Mouse (Mus musculus) testis, postnatal 14 days (tissue): Measurements from ENCODE around the gene Cdc37.
"Not testable (repeated sequence)": the region's sequence is repeated elsewhere in the genome, so short reads cannot be mapped to it uniquely, and the experiment has no call there.

Experiments used
- DNase-seq: peaks from one replicate; pipeline ENCODE4 v3.0.0; 2021; ENCODE audit warnings: low spot score

The Cdc37 gene

GRCm38 (mm10) chr9:21149654-21150419, at the start of gene Cdc37:
TSS of gene Cdc37 (minus strand) at chr9:21149982.
- peak; percentile 93 for DNase-seq

GRCm38 (mm10) chr9:21198960-21199359, 49.2 kb upstream of the Cdc37 start:
- DNase-seq = no peak

- no peak for DNase-seq
Measured at GRCm38 (mm10) chr9:21197981-21198380, 48.2 kb upstream of the Cdc37 start.

DNA sequence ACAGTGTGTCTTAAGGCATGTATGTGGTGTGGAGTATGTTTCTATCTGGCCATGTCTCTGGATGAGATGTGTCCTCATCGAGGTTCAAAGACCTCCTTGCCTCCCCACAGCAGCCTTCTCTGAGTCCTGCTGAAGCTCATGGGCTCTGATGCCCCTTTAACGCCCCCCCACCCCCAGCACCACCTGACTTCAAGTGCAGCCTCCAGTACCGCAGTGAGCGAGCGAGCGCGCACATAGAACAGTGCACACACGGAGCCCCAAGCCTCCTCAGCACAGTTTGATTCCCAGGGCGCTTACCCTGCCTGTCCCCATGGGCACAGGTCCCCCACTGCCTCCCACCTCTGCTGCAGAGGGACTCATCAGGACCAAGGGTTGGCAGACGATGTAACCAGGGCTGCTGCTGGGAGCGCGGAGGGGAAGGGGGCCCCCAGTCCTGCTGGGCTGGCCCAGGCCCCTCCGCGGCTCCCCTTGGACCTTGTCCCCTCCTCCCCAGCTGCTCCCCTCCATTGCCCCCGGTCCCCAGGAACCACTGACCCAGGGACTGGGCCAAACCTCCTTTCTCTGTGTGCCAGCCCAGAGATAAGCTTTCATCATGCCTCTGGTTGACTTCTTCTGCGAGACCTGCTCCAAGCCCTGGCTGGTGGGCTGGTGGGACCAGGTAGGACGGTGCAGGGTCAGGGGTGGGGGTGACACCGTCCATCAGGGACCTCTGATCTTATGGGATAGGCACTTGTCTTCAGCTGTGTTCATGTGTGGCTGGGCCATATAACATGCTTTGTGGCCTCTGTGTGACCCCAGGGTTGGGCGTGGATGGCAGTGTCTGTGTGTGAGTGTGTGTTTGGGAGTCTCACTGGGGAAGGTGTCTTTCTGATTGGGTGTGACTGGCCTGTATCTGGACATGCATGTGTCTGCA, 47.0 kb upstream of the Cdc37 start:
- DNase-seq = no peak

DNA sequence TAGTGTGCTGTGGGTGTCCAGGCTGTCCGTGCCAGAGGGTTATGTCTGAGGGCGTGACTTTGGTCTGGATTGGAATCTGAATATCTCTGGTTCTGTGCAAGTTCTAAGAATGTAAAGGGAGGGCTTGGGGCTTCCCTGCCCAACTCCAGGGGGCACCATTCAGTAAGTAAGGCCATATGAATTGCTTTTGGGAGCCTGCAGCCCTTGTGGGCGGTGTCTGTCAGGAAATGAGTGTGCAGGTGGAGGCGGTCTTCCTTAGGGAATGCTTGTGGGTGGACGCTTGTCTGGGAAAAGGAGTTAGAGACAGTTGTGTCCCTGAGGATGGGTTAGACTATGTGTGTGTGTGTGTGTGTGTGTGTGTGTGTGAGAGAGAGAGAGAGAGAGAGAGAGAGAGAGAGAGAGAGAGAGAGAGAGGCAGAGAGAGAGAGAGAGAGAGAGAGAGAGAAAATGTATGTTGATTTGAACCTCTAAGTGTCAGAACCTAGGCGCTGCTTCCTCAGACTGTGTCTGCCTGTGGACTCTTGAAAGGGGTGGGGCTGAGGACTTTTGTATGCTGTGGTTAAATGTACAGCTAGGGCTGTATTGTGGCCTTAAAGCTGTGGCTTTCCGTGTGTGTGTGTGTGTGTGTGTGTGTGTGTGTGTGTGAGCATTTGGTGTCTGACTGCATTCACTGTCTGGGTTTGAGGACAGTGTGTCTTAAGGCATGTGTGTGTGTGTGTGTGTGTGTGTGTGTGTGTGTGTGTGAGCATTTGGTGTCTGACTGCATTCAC, 46.1 kb upstream of the Cdc37 start:
- DNase-seq = not testable (repeated sequence)

GRCm38 (mm10) chr9:21194787-21195493, 45.2 kb upstream of the Cdc37 start:
- no peak for DNase-seq

DNA sequence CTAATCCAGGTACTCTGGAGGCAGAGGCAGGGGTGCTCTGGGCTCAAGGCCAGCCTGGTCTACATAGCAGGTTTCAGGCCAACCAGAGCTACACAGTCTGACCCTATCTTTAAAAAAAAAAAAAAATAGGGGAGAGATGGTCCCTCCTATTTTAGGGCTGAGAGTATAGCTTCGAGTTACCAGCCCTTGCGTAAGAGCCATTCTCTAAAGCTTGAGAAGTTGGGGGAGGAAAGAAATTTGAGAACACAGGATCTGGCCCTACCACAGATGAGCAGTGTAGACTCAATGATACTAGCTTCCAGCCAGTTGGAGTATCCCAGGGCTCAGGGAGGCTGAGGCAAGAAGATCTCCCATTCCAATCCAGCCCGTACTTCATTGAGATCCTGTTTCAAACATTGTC, 44.0 kb upstream of the Cdc37 start:
- no peak for DNase-seq

DNA sequence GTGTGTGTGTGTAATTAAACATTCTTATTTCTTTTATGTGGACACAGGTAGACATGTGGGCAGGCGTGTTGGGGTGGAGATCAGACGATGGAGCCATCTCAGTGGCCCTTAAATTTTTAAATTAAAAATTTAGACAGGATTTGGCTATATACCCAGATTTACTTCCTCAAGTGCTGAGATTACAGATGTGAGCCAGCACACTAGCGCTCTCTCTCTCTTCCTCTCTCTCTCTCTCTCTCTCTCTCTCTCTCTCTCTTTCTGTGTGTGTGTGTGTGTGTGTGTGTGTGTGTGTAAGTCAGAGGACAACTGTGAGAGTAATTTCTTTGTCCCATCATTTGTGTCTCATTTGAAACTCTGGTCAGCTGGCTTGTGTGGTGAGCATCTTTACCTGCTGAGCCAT, 40.9 kb upstream of the Cdc37 start:
- no peak for DNase-seq

DNA sequence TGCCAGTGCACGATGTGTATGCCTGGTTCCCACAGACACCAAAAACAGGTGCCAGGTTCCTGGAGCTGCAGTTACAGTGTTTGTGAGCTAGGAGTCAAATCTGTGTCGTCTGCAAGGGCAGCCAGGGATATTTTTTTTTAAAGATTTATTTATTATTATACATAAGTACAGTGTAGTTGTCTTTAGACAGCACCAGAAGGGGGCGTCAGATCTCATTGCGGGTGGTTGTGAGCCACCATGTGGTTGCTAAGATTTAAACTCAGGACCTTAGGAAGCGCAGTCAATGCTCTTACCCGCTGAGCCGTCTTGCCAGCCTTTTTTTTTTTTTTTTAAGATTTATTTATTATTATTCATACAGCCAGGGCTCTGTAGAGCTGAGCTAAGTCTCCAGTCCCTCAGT, 40.1 kb upstream of the Cdc37 start:
- no peak for DNase-seq

- DNase-seq = no peak
Measured at GRCm38 (mm10) chr9:21185436-21185835, 35.7 kb upstream of the Cdc37 start.

DNA sequence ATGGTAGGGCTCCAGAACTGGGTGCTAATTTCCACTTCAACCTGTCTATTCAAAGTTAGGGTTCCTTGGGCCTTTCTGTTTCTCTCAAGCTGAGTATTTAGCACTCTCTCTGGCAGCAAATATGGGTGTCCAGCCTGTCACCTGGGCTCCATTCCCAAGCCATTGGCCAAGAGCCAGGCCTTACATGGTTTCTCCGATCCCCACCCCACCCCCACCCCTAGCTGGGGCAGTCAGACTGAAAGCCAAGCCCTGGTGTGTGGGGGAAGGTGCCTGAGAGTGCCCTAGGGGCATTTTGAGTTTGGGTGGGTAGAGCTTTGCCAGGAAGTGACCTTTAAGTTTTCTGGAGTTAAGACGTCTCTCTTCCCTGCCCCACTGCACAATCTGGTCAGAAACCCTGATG, 35.0 kb upstream of the Cdc37 start:
- no peak for DNase-seq

- DNase-seq = no peak
Measured at GRCm38 (mm10) chr9:21183905-21184413, 34.2 kb upstream of the Cdc37 start.

DNA sequence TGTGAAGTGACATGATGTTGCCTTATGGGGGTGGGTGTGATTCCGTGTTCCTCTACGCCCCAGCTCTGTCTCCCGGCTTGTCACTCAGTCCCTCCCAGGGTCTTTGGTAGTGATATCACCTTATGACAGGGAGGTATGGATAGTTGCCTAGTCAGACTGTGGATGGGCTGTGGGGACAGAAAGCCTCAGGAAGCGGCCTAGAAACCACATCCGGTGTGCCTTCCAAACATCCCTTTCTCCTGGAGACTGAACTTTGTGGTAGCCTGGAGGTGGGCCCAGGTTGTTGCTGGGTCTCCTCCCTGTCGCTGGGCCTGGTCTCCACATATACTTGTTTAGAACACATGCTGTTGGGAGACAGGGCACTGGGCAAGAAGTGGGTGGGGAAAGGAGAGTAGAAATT, 33.6 kb upstream of the Cdc37 start:
- DNase-seq = no peak

GRCm38 (mm10) chr9:21181421-21182220, 31.8 kb upstream of the Cdc37 start:
- peak; percentile 45 for DNase-seq

DNA sequence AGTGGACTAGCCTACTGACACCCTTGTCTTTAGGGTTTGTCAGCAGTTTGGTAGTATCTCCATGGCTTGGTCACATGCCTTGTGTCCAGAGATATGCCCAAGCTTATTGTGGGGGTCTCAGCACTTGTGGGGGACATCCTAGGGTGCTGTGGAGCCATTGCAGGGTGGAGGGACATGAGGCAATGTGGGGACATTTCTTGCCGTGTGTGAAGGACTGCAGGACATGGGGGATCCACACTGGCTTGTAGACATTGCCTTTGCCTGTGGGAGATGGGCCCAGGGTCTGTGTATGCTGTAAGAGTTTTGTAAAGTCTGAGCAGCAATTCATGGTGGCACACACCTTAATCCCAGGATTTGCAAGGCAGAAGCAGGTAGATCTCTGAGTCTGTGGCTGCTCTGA, 31.1 kb upstream of the Cdc37 start:
- DNase-seq = no peak

DNA sequence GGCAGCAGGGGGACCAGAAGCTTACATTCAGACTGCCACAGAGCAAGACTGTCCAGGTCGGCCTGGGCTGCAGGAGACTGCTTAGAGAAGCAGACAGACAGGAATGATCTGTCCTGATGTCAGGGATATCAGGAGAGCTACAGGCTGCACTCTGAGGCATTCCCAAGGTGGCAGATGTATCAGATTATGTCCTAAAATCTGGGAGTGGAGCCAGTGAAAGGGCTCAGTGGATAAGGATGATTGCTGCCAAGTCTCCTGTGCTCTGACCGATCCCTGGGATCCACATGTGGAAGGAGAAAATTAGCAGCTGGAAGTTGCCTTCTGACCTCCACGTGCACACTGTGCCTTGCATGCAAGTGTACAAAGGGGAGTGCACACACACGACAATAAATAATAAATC, 30.6 kb upstream of the Cdc37 start:
- DNase-seq = no peak

- DNase-seq = no peak
Measured at GRCm38 (mm10) chr9:21172364-21172763, 22.6 kb upstream of the Cdc37 start.

DNA sequence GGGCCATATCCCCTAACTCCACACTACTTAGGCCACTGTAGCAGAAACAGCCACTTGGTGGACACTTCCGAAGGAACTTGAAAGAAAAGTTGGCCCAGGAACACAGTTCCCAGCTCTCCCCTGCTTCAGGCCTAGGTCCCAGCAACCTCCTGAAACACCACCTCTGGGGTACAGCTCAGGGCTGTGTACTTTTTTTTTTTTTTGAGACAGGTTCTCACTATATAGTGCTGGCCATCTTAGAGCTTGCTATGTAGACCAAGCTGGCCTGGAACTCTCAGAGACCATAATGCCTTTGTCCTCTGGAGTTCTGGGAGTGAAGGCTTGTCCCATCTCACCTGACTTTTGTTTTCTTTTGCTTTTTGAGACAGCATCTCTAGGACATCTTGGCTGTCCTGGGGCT, 19.4 kb upstream of the Cdc37 start:
- no peak for DNase-seq

DNA sequence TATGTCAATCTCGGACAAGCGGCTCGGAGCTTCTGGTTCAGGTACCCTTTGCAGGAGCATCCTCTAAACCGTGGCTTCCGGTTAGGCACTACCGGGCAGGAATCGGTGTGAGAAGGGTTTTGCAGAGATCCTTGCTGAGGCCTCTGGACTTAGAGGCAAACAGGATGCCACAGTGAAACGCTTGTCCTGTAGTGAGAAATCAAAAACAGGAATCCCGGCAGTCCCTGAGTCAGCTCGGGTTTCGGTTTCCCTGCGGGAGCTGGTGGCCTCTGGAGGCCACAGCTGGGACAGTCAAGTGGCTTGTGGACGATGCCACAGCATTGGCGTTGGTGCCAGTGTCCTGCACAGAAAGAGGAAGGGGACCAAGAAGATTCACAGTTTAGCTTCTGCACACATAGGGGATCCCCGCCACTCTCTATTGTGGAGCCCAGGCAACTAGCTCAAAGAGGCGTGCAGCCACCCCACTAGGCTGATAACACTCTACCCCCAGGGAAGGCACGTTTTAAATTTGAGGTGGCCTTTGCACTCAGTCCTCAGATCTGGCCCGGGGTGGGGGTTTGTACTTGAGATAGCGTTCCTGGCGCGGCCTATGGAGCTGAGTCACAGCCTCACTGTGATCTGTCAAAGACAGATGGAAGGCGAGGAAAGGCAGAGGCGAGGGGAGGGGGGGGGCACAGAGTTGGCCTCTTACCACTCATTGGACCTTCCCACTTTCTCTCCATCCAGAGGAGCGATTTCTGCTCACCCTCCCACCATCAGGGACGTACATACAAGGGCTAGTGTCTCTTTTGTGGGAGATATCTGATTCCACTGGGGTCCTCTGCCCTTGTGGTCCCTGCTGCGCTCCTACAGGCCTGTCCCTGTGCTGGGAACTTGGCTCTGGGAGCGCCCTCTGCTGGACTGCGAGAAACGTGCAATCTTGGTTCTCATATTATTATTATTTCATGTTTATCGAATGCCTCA, 18.7 kb upstream of the Cdc37 start:
- DNase-seq = peak; percentile 66
